26 mouse cellular contexts compared by ENCODE assay signal in genomic region chr14:87121868-87122267, GRCm38 (mm10). TPM values are rescaled to one million over a fixed set of nuclear protein-coding genes. Genes with fewer than 3 reads are reported as not detected.
A peak's percentile ranks its signal among the peaks of the same experiment; 100 is the strongest.
DNase-seq lines count a peak whose midpoint lies in the region; ATAC-seq lines count a peak whose summit lies in the region.
"Had no signal": no experiment of that assay in that cellular context is flagged by ENCODE, and none has a peak within 500 bp of the region (broad histone marks: within the 10 kb centered on the region; RNA-seq: fewer than 3 reads in every experiment).

No protein-coding gene starts in this region.

- H3K4me1 ChIP-seq in embryonic facial prominence, embryonic 11.5 days (ENCODE audit: control insufficient read depth, insufficient read depth, low read length) = no peaks in the 10 kb centered on the region
- H3K4me1 ChIP-seq in embryonic facial prominence, embryonic 10.5 days = peaks cover 15% of the 10 kb centered on the region
- no peaks in the 10 kb centered on the region for H3K4me1 ChIP-seq in forebrain, embryonic 14.5 days (ENCODE audit: control insufficient read depth, insufficient read depth, low read length)
- peaks cover 3% of the 10 kb centered on the region; the same call in 1 of the 2 replicates for H3K4me1 ChIP-seq in forebrain, embryonic 12.5 days
- H3K4me1 ChIP-seq: embryonic facial prominence, embryonic 15.5 days; hindbrain, embryonic 10.5 days; hindbrain, embryonic 13.5 days; intestine, embryonic 15.5 days had no signal

- H3K4me3 ChIP-seq in embryonic facial prominence, embryonic 11.5 days (ENCODE audit: low read depth, low read length) = no peak overlapping the region
- no peak overlapping the region for H3K4me3 ChIP-seq in embryonic facial prominence, embryonic 10.5 days
- no peak overlapping the region for H3K4me3 ChIP-seq in forebrain, embryonic 14.5 days (ENCODE audit: low read depth, low read length)
- H3K4me3 ChIP-seq in forebrain, embryonic 12.5 days (replicated peaks) = no peak overlapping the region
- H3K4me3 ChIP-seq: embryonic facial prominence, embryonic 15.5 days; heart, embryonic 12.5 days; heart, embryonic 15.5 days; hindbrain, embryonic 10.5 days; hindbrain, embryonic 13.5 days; intestine, embryonic 15.5 days had no signal

- DNase-seq in embryonic facial prominence, embryonic 11.5 days (ENCODE audit: low spot score) = peak; percentile 40
- no peak for DNase-seq in embryonic facial prominence, embryonic 10.5 days (ENCODE audit: low spot score)
- DNase-seq in forebrain, embryonic 14.5 days (ENCODE audit: low spot score) = peak; percentile 17
- DNase-seq in Muller cell, postnatal 12 days (ENCODE audit: inconsistent ontology term) = peak; percentile 9
- DNase-seq in forelimb bud, embryonic 11.5 days (ENCODE audit: low read depth, low spot score) = peak; percentile 19
- DNase-seq in right cerebral cortex, postnatal 25 days = no peak
- DNase-seq: adrenal gland, postnatal 10 days; adrenal gland, postnatal 36 days; cerebellum, adult 11 months; cerebellum, adult 2 months; cerebellum, adult 9-11 months; cerebellum, postnatal 25 days; gastrocnemius, postnatal 25 days; heart, adult 18-20 months; heart, postnatal 10 days; heart, postnatal 36 days had no signal

- no peak overlapping the region for H3K27ac ChIP-seq in embryonic facial prominence, embryonic 11.5 days (replicated peaks; ENCODE audit: low read depth, low read length)
- H3K27ac ChIP-seq in embryonic facial prominence, embryonic 10.5 days (replicated peaks) = no peak overlapping the region
- no peak overlapping the region for H3K27ac ChIP-seq in forebrain, embryonic 14.5 days (ENCODE audit: low read depth, low read length)
- H3K27ac ChIP-seq in forebrain, embryonic 12.5 days = no peak overlapping the region
- H3K27ac ChIP-seq: embryonic facial prominence, embryonic 15.5 days; heart, embryonic 15.5 days; hindbrain, embryonic 10.5 days; hindbrain, embryonic 13.5 days; intestine, embryonic 15.5 days had no signal

- H3K27me3 ChIP-seq in embryonic facial prominence, embryonic 11.5 days (ENCODE audit: control insufficient read depth, insufficient read depth, low read length) = no peaks in the 10 kb centered on the region
- H3K27me3 ChIP-seq in embryonic facial prominence, embryonic 10.5 days (replicated peaks; ENCODE audit: low read depth, poor library complexity, severe bottlenecking) = no peaks in the 10 kb centered on the region
- H3K27me3 ChIP-seq in forebrain, embryonic 14.5 days (replicated peaks; ENCODE audit: control insufficient read depth, insufficient read depth, low read length) = no peaks in the 10 kb centered on the region
- H3K27me3 ChIP-seq in forebrain, embryonic 12.5 days = no peaks in the 10 kb centered on the region
- H3K27me3 ChIP-seq: embryonic facial prominence, embryonic 15.5 days; heart, embryonic 12.5 days; heart, embryonic 15.5 days; hindbrain, embryonic 13.5 days; intestine, embryonic 15.5 days; Patski had no signal

- no peak overlapping the region for H3K4me2 ChIP-seq in embryonic facial prominence, embryonic 11.5 days (ENCODE audit: low read depth, low read length)
- no peak overlapping the region for H3K4me2 ChIP-seq in forebrain, embryonic 14.5 days (ENCODE audit: low read length)
- H3K4me2 ChIP-seq in forebrain, embryonic 12.5 days = no peak overlapping the region
- H3K4me2 ChIP-seq: embryonic facial prominence, embryonic 15.5 days; heart, embryonic 12.5 days; heart, embryonic 15.5 days; hindbrain, embryonic 13.5 days; intestine, embryonic 15.5 days had no signal

- WGBS in embryonic facial prominence, embryonic 11.5 days = 28% methylated on average over 6 of the region's 6 CpGs
- WGBS in embryonic facial prominence, embryonic 10.5 days = 47% methylated on average over 6 of the region's 6 CpGs
- 19% methylated on average over 6 of the region's 6 CpGs for WGBS in forebrain, embryonic 14.5 days
- 30% methylated on average over 6 of the region's 6 CpGs for WGBS in forebrain, embryonic 12.5 days

- ATAC-seq in embryonic facial prominence, embryonic 11.5 days (replicated peaks; ENCODE audit: insufficient number of reproducible peaks, low FRiP score, low TSS enrichment, low read depth) = no peak
- ATAC-seq in forebrain, embryonic 14.5 days = peak; percentile 20; the same call in 1 of the 2 replicates
- ATAC-seq in forebrain, embryonic 12.5 days (ENCODE audit: low FRiP score) = no peak
- ATAC-seq: forebrain, embryonic 16.5 days; hindbrain, embryonic 16.5 days; intestine, embryonic 15.5 days; Patski had no signal

- no peaks in the 10 kb centered on the region for H3K9me3 ChIP-seq in embryonic facial prominence, embryonic 11.5 days (replicated peaks; ENCODE audit: control insufficient read depth, low read length)
- H3K9me3 ChIP-seq in embryonic facial prominence, embryonic 10.5 days = no peaks in the 10 kb centered on the region
- no peaks in the 10 kb centered on the region for H3K9me3 ChIP-seq in forebrain, embryonic 14.5 days (replicated peaks; ENCODE audit: control insufficient read depth, low read length)
- no peaks in the 10 kb centered on the region for H3K9me3 ChIP-seq in forebrain, embryonic 12.5 days
- H3K9me3 ChIP-seq: embryonic facial prominence, embryonic 15.5 days; heart, embryonic 12.5 days; heart, embryonic 15.5 days; hindbrain, embryonic 10.5 days; hindbrain, embryonic 13.5 days; intestine, embryonic 15.5 days had no signal

- H3K9ac ChIP-seq in embryonic facial prominence, embryonic 11.5 days (replicated peaks; ENCODE audit: low read length) = no peak overlapping the region
- H3K9ac ChIP-seq in forebrain, embryonic 14.5 days (ENCODE audit: low read length) = no peak overlapping the region
- H3K9ac ChIP-seq in forebrain, embryonic 12.5 days = no peak overlapping the region
- H3K9ac ChIP-seq: embryonic facial prominence, embryonic 15.5 days; heart, embryonic 12.5 days; heart, embryonic 15.5 days; hindbrain, embryonic 13.5 days; intestine, embryonic 15.5 days had no signal

- H3K36me3 ChIP-seq in embryonic facial prominence, embryonic 11.5 days (replicated peaks; ENCODE audit: control insufficient read depth, insufficient read depth, low read depth, low read length) = no peaks in the 10 kb centered on the region
- H3K36me3 ChIP-seq in embryonic facial prominence, embryonic 10.5 days (replicated peaks) = 0 out of 2 replicates have a peak, but pooled peaks cover 5% of the 10 kb centered on the region
- H3K36me3 ChIP-seq in forebrain, embryonic 14.5 days (ENCODE audit: control insufficient read depth, insufficient read depth, low read length) = no peaks in the 10 kb centered on the region
- H3K36me3 ChIP-seq in forebrain, embryonic 12.5 days (replicated peaks) = no peaks in the 10 kb centered on the region
- H3K36me3 ChIP-seq: embryonic facial prominence, embryonic 15.5 days; heart, embryonic 12.5 days; heart, embryonic 15.5 days; hindbrain, embryonic 10.5 days; hindbrain, embryonic 13.5 days; intestine, embryonic 15.5 days had no signal

RNA-seq across cellular contexts. Expression of gene Diaph3, which starts 19.2 kb away (rescaled TPM):
- polyA plus RNA-seq in embryonic facial prominence, embryonic 11.5 days (2014; fragmentation: Nextera tagmentation; extraction: Ambion mirVana) = 10.5 and 11.3 TPM in 2 replicates
- polyA plus RNA-seq in embryonic facial prominence, embryonic 10.5 days (2016; fragmentation: Nextera tagmentation; extraction: Ambion mirVana) = 12.1 and 14.1 TPM in 2 replicates
- 3.5 and 6.6 TPM in 2 replicates for polyA plus RNA-seq in forebrain, embryonic 14.5 days (2014; fragmentation: Nextera tagmentation; extraction: Ambion mirVana)
- 11.8 and 15.4 TPM in 2 replicates for polyA plus RNA-seq in forebrain, embryonic 12.5 days (2016; fragmentation: Nextera tagmentation; extraction: Ambion mirVana)

Comparison
In these comparisons a context has a peak if more than half of its experiments do, and no peak if none do; other contexts are left out.
1. DNase-seq: peak in embryonic facial prominence, embryonic 11.5 days (single experiment), forebrain, embryonic 14.5 days (single experiment), Muller cell, postnatal 12 days (single experiment) and forelimb bud, embryonic 11.5 days (single experiment); none in embryonic facial prominence, embryonic 10.5 days (single experiment) and right cerebral cortex, postnatal 25 days (single experiment).